Mouse (Mus musculus) liver, embryonic 14.5 days (tissue): ENCODE data around the gene Huwe1. TPM values are rescaled to one million over a fixed set of nuclear protein-coding genes. Genes with fewer than 3 reads are reported as not detected.
A peak's percentile ranks its signal among the peaks of the same experiment; 100 is the strongest.

Source experiments
- ATAC-seq: fragments of 200-750 bp; cut with Nextera tagmentation; 2 replicates; pipeline ENCODE4 v1.8.0; 2017; ENCODE audit warnings: moderate number of reproducible peaks, mild to moderate bottlenecking, moderate library complexity; ENCODE audit not compliant: insufficient read depth
- DNase-seq, 3 experiments: peaks; one replicate each; pipeline ENCODE4 v3.0.0-alpha.2; 2012 to 2013; ENCODE audit warnings: low read depth in 3 of 3, low spot score in 3 of 3
- H3K27ac ChIP-seq: fragments of 300-500 bp; sonication (generic); 2 replicates; pipeline ENCODE4 v1.5.1; 2014; ENCODE audit warnings: moderate library complexity, mild to moderate bottlenecking, control low read depth, inconsistent platforms
- H3K27me3 ChIP-seq: fragments of 300-500 bp; sonication (generic); 2 replicates; pipeline ENCODE4 v1.6.1; 2014; ENCODE audit warnings: mild to moderate bottlenecking, low read length, moderate library complexity; ENCODE audit not compliant: control insufficient read depth, insufficient read depth
- H3K36me3 ChIP-seq: fragments of 300-500 bp; sonication (generic); replicated peaks from 2 replicates; pipeline ENCODE4 v1.6.1; 2014; ENCODE audit warnings: low read depth; ENCODE audit not compliant: control insufficient read depth, insufficient read depth
- H3K4me1 ChIP-seq, 2 experiments: fragments of 200-500 bp in 1 of 2; fragments of 300-500 bp in 1 of 2; sonication (generic) in 1 of 2; replicated peaks; 2 replicates each; pipeline ENCODE4 v1.6.1; 2012 to 2014; ENCODE audit warnings: antibody characterized with exemption in 1 of 2, inconsistent platforms in 1 of 2, low read length in 1 of 2; ENCODE audit not compliant: control insufficient read depth in 2 of 2, insufficient read depth in 2 of 2
- H3K4me2 ChIP-seq: fragments of 300-500 bp; sonication (generic); 2 replicates; pipeline ENCODE4 v1.6.1; 2014; ENCODE audit warnings: low read depth, mild to moderate bottlenecking, control low read depth, moderate library complexity
- H3K4me3 ChIP-seq, 2 experiments: fragments of 200-500 bp in 1 of 2; fragments of 300-500 bp in 1 of 2; sonication (generic) in 1 of 2; 2 replicates each; pipeline ENCODE4 v1.5.1; 2012 to 2014; ENCODE audit warnings: low read depth in 2 of 2, low read length in 2 of 2, mild to moderate bottlenecking in 2 of 2, control low read depth in 1 of 2, inconsistent platforms in 1 of 2, moderate library complexity in 1 of 2; ENCODE audit not compliant: insufficient read depth in 1 of 2
- H3K9ac ChIP-seq: fragments of 300-500 bp; sonication (generic); replicated peaks from 2 replicates; pipeline ENCODE4 v1.6.1; 2014; ENCODE audit warnings: mild to moderate bottlenecking, control low read depth, moderate library complexity
- H3K9me3 ChIP-seq: fragments of 300-500 bp; sonication (generic); 2 replicates; pipeline ENCODE4 v1.6.1; 2016; ENCODE audit warnings: low read length, mixed read lengths; ENCODE audit not compliant: control insufficient read depth
- CTCF ChIP-seq: IDR thresholded peaks from 2 replicates; pipeline ENCODE4 v1.5.1; 2016; ENCODE audit warnings: antibody characterized with exemption, low read depth, control low read depth
- EP300 ChIP-seq: IDR thresholded peaks from 2 replicates; pipeline ENCODE4 v1.6.1; 2016; ENCODE audit warnings: antibody characterized with exemption, low read depth
- WGBS: fragments of 180-500 bp; shearing (Covaris S2); extraction: QIAGEN DNeasy Blood & Tissue Kit; methylation state at CpG from one replicate; pipeline ENCODE4 v1.1.7; 2014; ENCODE audit not compliant: insufficient replicate concordance; 5-methylcytosine and 5-hydroxymethylcytosine counted together
- polyA plus RNA-seq, 2 experiments: library from polyadenylated mRNA; depleted of rRNA in 1 of 2; stranded (reverse) in 1 of 2; unstranded in 1 of 2; fragments of >200 nt; fragmentation: Nextera tagmentation in 1 of 2; extraction: Ambion mirVana in 1 of 2; gene quantifications; 2 replicates each; pipeline versions ENCODE4 v1.2.1 to v1.2.3; 2012 to 2014

Huwe1 gene
- polyA plus RNA-seq, 2 experiments = 11.9 to 19.7 TPM

- ATAC-seq (no peak), DNase-seq (no peak)
- H3K4me1 ChIP-seq = no peaks in the 10 kb centered on the region
- no peak overlapping the region for H3K4me2 ChIP-seq
- no peaks in the 10 kb centered on the region for H3K27me3 ChIP-seq
- TF ChIP-seq EP300 = no peak
- H3K9me3 ChIP-seq = no peaks in the 10 kb centered on the region
- H3K36me3 ChIP-seq = no peaks in the 10 kb centered on the region
- 77% methylated on average over 1 of the region's 1 CpGs for WGBS
- H3K9ac ChIP-seq = no peak overlapping the region
- no peak overlapping the region for H3K4me3 ChIP-seq
- no peak overlapping the region for H3K27ac ChIP-seq
Observed at GRCm38 (mm10) chrX:151813656-151814055, 13.0 kb downstream of the Huwe1 start.

DNA sequence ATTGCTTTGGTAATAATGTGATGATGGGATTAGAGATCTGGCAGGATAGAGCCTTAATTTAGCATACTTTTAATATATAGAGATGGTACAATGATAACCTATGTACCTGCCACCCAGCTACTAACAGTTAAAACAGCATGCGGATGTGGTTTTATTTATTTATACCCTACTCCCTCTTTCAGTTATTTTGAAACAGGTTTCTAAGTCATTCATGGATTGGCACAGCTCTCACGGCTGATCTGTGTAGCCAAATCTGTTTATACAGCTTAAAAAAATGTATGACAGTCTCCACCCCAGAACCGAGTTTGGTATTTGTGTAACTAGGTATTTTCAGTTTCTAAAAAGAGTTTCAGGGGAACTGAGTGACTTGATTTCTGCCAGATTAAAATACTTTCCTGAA lies 17.1 kb downstream of the Huwe1 start:
- H3K27ac ChIP-seq = no peak overlapping the region
- H3K27me3 ChIP-seq = no peaks in the 10 kb centered on the region
- no peak overlapping the region for H3K4me3 ChIP-seq
- H3K4me2 ChIP-seq = no peak overlapping the region
- no peaks in the 10 kb centered on the region for H3K9me3 ChIP-seq
- TF ChIP-seq EP300 (no peak), CTCF (no peak)
- DNase-seq = no peak
- no peak for ATAC-seq
- no peaks in the 10 kb centered on the region for H3K36me3 ChIP-seq
- peaks cover 0 to 2% of the 10 kb centered on the region in 2 experiments; a peak in 1 of 4 replicates for H3K4me1 ChIP-seq
- H3K9ac ChIP-seq = no peak overlapping the region
- WGBS = 68% methylated on average over 3 of the region's 3 CpGs

GRCm38 (mm10) chrX:151828971-151829370 lies 28.4 kb downstream of the Huwe1 start:
- TF ChIP-seq CTCF (no peak), EP300 (no peak)
- no peak for ATAC-seq
- no peaks in the 10 kb centered on the region for H3K27me3 ChIP-seq
- H3K27ac ChIP-seq = no peak overlapping the region
- DNase-seq = no peak
- H3K36me3 ChIP-seq = no peaks in the 10 kb centered on the region
- no peak overlapping the region for H3K9ac ChIP-seq
- H3K9me3 ChIP-seq = no peaks in the 10 kb centered on the region
- peaks cover 0 to 8% of the 10 kb centered on the region in 2 experiments; a peak in 2 of 4 replicates for H3K4me1 ChIP-seq
- H3K4me2 ChIP-seq = no peak overlapping the region
- WGBS = 52% methylated on average over 1 of the region's 1 CpGs
- no peak overlapping the region for H3K4me3 ChIP-seq

GRCm38 (mm10) chrX:151831260-151831659 lies 30.7 kb downstream of the Huwe1 start:
- H3K9ac ChIP-seq = no peak overlapping the region
- H3K27ac ChIP-seq = no peak overlapping the region
- TF ChIP-seq EP300 (no peak), CTCF (no peak)
- no peaks in the 10 kb centered on the region for H3K27me3 ChIP-seq
- H3K36me3 ChIP-seq = no peaks in the 10 kb centered on the region
- DNase-seq (peak; percentile 1 to 5 (median 3)), ATAC-seq (peak; percentile 53; the same call in 1 of the 2 replicates)
- H3K4me2 ChIP-seq = no peak overlapping the region
- H3K9me3 ChIP-seq = no peaks in the 10 kb centered on the region
- peaks cover 0 to 8% of the 10 kb centered on the region in 2 experiments; a peak in 2 of 4 replicates for H3K4me1 ChIP-seq
- no peak overlapping the region for H3K4me3 ChIP-seq

- H3K9ac ChIP-seq = no peak overlapping the region
- H3K27ac ChIP-seq = no peak overlapping the region
- H3K4me3 ChIP-seq = no peak overlapping the region
- H3K4me2 ChIP-seq = no peak overlapping the region
- H3K9me3 ChIP-seq = no peaks in the 10 kb centered on the region
- no peak for TF ChIP-seq EP300
- no peak for TF ChIP-seq CTCF
- DNase-seq (peak in 1 of 3 experiments; percentile 4), ATAC-seq (peak; percentile 51)
- H3K36me3 ChIP-seq = no peaks in the 10 kb centered on the region
- peaks cover 0 to 8% of the 10 kb centered on the region in 2 experiments; a peak in 2 of 4 replicates for H3K4me1 ChIP-seq
- no peaks in the 10 kb centered on the region for H3K27me3 ChIP-seq
Observed at GRCm38 (mm10) chrX:151832982-151833381, 32.4 kb downstream of the Huwe1 start.
